ENCODE assay signal across 9 mouse cellular contexts in genomic region chr9:7050588-7050987, GRCm38 (mm10).
DNase-seq lines count a peak whose midpoint lies in the region; ATAC-seq and TF ChIP-seq lines count a peak whose summit lies in the region.
"Had no signal": no experiment of that assay in that cellular context is flagged by ENCODE, and none has a peak within 500 bp of the region (broad histone marks: within the 10 kb centered on the region; RNA-seq: fewer than 3 reads in every experiment).

No protein-coding gene starts in this region.

- 80% methylated on average over 3 of the region's 3 CpGs for WGBS in intestine, postnatal 0 days
- WGBS in intestine, embryonic 16.5 days: 73% methylated on average over 3 of the region's 3 CpGs
- 75% methylated on average over 3 of the region's 3 CpGs for WGBS in forebrain, postnatal 0 days

- H3K36me3 ChIP-seq in intestine, postnatal 0 days (ENCODE audit: control insufficient read depth, insufficient read depth): no peaks in the 10 kb centered on the region
- no peaks in the 10 kb centered on the region for H3K36me3 ChIP-seq in intestine, embryonic 16.5 days (ENCODE audit: control insufficient read depth, insufficient read depth, low read length)
- peaks cover 13% of the 10 kb centered on the region for H3K36me3 ChIP-seq in forebrain, postnatal 0 days (ENCODE audit: insufficient read depth)

- no peak overlapping the region for H3K9ac ChIP-seq in intestine, postnatal 0 days (ENCODE audit: low read depth, low read length)
- H3K9ac ChIP-seq in intestine, embryonic 16.5 days (ENCODE audit: low read depth, low read length): no peak overlapping the region
- H3K9ac ChIP-seq in forebrain, postnatal 0 days: no peak overlapping the region
- H3K9ac ChIP-seq: limb, embryonic 13.5 days had no signal

- H3K4me2 ChIP-seq in intestine, postnatal 0 days (replicated peaks; ENCODE audit: low read depth): no peak overlapping the region
- H3K4me2 ChIP-seq in intestine, embryonic 16.5 days (ENCODE audit: low read depth, low read length): no peak overlapping the region
- no peak overlapping the region for H3K4me2 ChIP-seq in forebrain, postnatal 0 days (ENCODE audit: low read depth)
- H3K4me2 ChIP-seq: limb, embryonic 13.5 days had no signal

- no peak overlapping the region for H3K27ac ChIP-seq in intestine, postnatal 0 days (ENCODE audit: low read depth, low read length)
- no peak overlapping the region for H3K27ac ChIP-seq in intestine, embryonic 16.5 days (ENCODE audit: low read length)
- no peak overlapping the region for H3K27ac ChIP-seq in forebrain, postnatal 0 days (ENCODE audit: low read depth, low read length)
- H3K27ac ChIP-seq: limb, embryonic 13.5 days had no signal

- TF ChIP-seq CTCF in intestine, postnatal 0 days (IDR thresholded peaks at IDR 0.05; ENCODE audit: low read depth): peak; percentile 62
- peak; percentile 22 for TF ChIP-seq CTCF in forebrain, postnatal 0 days (IDR thresholded peaks at IDR 0.05; ENCODE audit: low read depth)

- DNase-seq in ES-CJ7 (ENCODE audit: low read depth, low spot score): peak; percentile 62
- DNase-seq in adipocyte (ENCODE audit: low spot score): peak; percentile 42
- DNase-seq in forebrain, postnatal 0 days: no peak
- DNase-seq in naive thymus-derived CD4-positive, alpha-beta T cell, adult 2 months (ENCODE audit: low read depth): peak; percentile 33
- DNase-seq in urinary bladder, postnatal 36 days (ENCODE audit: low spot score in 2 of 2): no peak

- no peak overlapping the region for H3K4me3 ChIP-seq in intestine, postnatal 0 days (ENCODE audit: low read depth, low read length)
- no peak overlapping the region for H3K4me3 ChIP-seq in intestine, embryonic 16.5 days (ENCODE audit: low read length)
- no peak overlapping the region for H3K4me3 ChIP-seq in forebrain, postnatal 0 days (ENCODE audit: low read depth, low read length)
- H3K4me3 ChIP-seq: erythroblast, embryonic 14.5 days; limb, embryonic 13.5 days had no signal

- ATAC-seq in intestine, postnatal 0 days: no peak
- ATAC-seq in intestine, embryonic 16.5 days: no peak
- ATAC-seq in forebrain, postnatal 0 days: no peak

- H3K27me3 ChIP-seq in intestine, postnatal 0 days (replicated peaks; ENCODE audit: control insufficient read depth, insufficient read depth, low read length): no peaks in the 10 kb centered on the region
- H3K27me3 ChIP-seq in intestine, embryonic 16.5 days (replicated peaks; ENCODE audit: control insufficient read depth, insufficient read depth, low read length): no peaks in the 10 kb centered on the region
- no peaks in the 10 kb centered on the region for H3K27me3 ChIP-seq in forebrain, postnatal 0 days (ENCODE audit: insufficient read depth, low read length)
- H3K27me3 ChIP-seq: limb, embryonic 13.5 days had no signal

- no peaks in the 10 kb centered on the region for H3K9me3 ChIP-seq in intestine, postnatal 0 days (ENCODE audit: control insufficient read depth)
- H3K9me3 ChIP-seq in intestine, embryonic 16.5 days (ENCODE audit: control insufficient read depth, low read length): no peaks in the 10 kb centered on the region
- no peaks in the 10 kb centered on the region for H3K9me3 ChIP-seq in forebrain, postnatal 0 days (ENCODE audit: low read length)
- H3K9me3 ChIP-seq: limb, embryonic 13.5 days had no signal

- no peaks in the 10 kb centered on the region for H3K4me1 ChIP-seq in intestine, postnatal 0 days (replicated peaks; ENCODE audit: control insufficient read depth, insufficient read depth, low read length)
- no peaks in the 10 kb centered on the region for H3K4me1 ChIP-seq in intestine, embryonic 16.5 days (ENCODE audit: control insufficient read depth, insufficient read depth, low read length)
- H3K4me1 ChIP-seq in forebrain, postnatal 0 days (ENCODE audit: insufficient read depth): no peaks in the 10 kb centered on the region
- H3K4me1 ChIP-seq: limb, embryonic 13.5 days had no signal

Comparison
In these comparisons a context has a peak if more than half of its experiments do, and no peak if none do; other contexts are left out.
1. DNase-seq: peak in ES-CJ7 (single experiment), adipocyte (single experiment) and naive thymus-derived CD4-positive, alpha-beta T cell, adult 2 months (single experiment); none in forebrain, postnatal 0 days (single experiment) and urinary bladder, postnatal 36 days (0 of 2).